Mouse (Mus musculus): ENCODE data around the gene Gm20767.
"Not testable (repeated sequence)": the region's sequence is repeated elsewhere in the genome, so short reads cannot be mapped to it uniquely, and the experiment has no call there.

Gene Gm20767

GRCm38 (mm10) chr13:120139946-120140345, at the start of gene Gm20767:
TSS of gene Gm20767 (plus strand) at chr13:120140246.
- not testable (repeated sequence) for DNase-seq (ENCODE audit: low read depth)

DNA sequence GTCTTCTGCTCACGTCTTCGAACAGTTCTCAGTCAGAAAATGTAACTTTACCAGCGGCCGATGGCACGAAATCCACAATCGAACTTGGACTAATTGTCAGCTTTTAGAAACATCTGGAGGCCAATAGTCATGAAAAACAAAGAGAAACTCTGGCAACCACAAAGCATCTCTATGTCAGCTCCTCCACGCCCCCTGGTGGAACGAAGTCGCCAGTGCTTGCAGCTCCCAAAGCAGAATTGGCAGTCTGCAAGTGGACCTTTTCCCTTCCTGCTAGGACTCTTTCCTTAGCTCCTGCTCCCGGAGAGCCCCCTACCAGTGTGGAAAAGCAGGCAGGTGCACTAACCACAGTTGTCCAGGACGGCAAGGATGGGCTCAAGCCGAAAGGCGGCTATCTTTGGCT, 47.1 kb upstream of the Gm20767 start:
- DNase-seq (ENCODE audit: low read depth): not testable (repeated sequence)

GRCm38 (mm10) chr13:120096241-120096937, 43.7 kb upstream of the Gm20767 start:
- peak; percentile 17 for DNase-seq (ENCODE audit: low read depth)

- not testable (repeated sequence) for DNase-seq (ENCODE audit: low read depth)
Observed at GRCm38 (mm10) chr13:120096938-120097256, 43.1 kb upstream of the Gm20767 start.

DNA sequence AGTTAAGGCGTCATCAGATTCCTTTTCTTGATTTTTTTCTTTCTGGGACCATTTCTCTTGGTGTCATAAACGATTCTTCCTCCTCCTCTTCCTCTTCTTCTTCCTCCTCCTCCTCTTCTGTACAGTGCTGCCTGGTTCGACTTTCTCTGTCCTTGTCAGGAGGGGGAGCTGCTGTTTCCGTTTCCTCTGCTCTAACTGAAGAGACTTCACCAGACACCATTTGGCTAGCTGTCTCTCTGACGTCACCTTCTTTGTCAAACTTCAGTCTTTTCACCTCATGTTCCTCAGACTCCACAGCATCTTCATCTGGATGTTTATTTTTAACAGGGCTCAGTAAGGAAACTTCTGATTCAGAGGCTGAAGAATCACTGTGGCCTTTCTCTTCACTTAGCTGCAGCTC, 40.7 kb upstream of the Gm20767 start:
- not testable (repeated sequence) for DNase-seq (ENCODE audit: low read depth)

- not testable (repeated sequence) for DNase-seq (ENCODE audit: low read depth)
Observed at GRCm38 (mm10) chr13:120106504-120106903, 33.5 kb upstream of the Gm20767 start.

DNA sequence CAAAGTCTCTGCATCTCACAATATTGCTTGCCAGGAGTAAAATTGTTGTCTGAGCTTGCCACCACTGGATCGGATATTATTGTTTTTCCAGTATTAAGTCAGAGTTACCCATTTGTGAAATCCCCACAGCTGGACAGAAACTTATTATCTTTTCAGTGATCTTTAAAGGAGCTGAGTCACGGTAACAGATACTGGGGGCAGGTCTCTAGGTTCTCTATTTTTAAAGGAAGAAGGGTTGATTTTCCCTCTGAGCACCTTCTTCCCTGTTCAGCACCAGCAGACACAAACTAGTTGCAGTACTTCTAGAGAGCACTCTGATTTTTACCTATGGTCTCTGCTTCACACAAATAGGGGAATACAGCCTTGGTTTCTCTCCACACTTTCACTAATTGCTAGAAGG, 33.0 kb upstream of the Gm20767 start:
- DNase-seq (ENCODE audit: low read depth): not testable (repeated sequence)

- not testable (repeated sequence) for DNase-seq (ENCODE audit: low read depth)
Observed at GRCm38 (mm10) chr13:120142348-120142747, 2.3 kb downstream of the Gm20767 start.

DNA sequence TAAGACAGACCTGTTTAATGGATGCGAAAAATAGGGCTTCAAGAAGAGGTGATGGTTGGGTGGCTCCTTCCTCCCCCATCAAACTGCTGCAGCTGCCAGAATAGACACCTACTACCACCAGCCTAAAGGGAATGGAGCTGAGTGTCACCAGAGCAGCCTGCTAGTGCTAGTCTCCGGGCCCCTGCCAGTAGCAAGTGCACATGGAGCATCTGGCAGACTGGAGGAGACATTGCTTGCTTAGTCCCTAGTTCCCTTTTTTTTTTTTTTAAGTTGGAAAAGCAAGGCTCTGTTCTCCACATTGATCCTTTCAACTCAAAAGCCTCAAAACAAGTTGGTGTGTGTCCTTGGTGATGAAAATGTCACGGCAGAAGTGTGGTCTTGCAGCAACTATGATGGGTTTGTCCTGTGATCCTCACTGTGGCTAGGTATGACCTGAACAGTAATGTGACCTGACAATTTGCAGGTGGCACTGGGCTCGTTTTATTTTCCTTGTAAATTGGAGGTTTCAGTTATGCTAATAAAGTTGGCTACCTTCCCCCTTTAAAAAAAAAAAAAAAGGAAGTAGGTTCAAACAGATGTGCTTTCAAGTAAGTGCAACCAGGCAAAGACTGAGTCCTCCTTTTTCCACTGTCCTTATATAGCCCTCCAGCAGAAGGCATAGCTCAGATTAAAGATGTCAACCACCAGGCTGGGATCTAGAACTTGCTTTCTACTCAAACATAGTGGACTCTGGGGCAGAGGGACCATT, 9.8 kb downstream of the Gm20767 start:
- DNase-seq (ENCODE audit: low read depth): not testable (repeated sequence)

GRCm38 (mm10) chr13:120150589-120150988, 10.5 kb downstream of the Gm20767 start:
- peak; percentile 0 for DNase-seq (ENCODE audit: low read depth)

DNA sequence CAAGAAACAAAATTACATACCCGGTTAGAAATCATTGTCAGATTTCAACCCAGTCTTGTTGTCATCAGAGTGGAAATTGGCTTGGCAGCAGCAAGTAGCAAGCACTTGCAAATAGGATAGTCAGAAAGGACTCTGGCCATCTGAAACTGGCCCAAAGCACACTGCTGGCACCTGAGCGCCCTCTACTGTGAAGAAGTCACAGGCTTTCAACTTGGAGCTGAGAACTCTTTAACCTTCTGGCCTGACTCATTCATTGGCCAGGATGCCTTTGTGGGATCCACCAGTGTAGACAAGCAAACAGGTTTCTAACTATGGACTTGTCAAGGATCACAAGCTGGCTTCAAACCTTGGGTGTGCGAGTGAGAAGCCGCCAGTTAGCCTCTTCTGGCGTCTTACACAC, 28.3 kb downstream of the Gm20767 start:
- not testable (repeated sequence) for DNase-seq (ENCODE audit: low read depth)

GRCm38 (mm10) chr13:120172133-120172532, 32.1 kb downstream of the Gm20767 start, which contains the start of gene Gm21818:
TSS of gene Gm21818 (plus strand) at chr13:120172433.
- DNase-seq (ENCODE audit: low read depth): not testable (repeated sequence)

- DNase-seq (ENCODE audit: low read depth): not testable (repeated sequence)
Observed at GRCm38 (mm10) chr13:120196189-120196821, 56.3 kb downstream of the Gm20767 start.

Measured in naive thymus-derived CD4-positive, alpha-beta T cell, adult 2 months (primary cell).